Mouse (Mus musculus) T-helper 2 cell (primary cell): ENCODE results near the gene Rhbdd3.

Source experiments
- in situ Hi-C: fragments of 300-600 bp; cut with MboI, MseI; formaldehyde crosslinking; loops from one replicate; pipeline ENCODE4 v1.15.1; 2025; ENCODE audit warnings: high pct_unique_total_duplicates

Gene Rhbdd3

DNA sequence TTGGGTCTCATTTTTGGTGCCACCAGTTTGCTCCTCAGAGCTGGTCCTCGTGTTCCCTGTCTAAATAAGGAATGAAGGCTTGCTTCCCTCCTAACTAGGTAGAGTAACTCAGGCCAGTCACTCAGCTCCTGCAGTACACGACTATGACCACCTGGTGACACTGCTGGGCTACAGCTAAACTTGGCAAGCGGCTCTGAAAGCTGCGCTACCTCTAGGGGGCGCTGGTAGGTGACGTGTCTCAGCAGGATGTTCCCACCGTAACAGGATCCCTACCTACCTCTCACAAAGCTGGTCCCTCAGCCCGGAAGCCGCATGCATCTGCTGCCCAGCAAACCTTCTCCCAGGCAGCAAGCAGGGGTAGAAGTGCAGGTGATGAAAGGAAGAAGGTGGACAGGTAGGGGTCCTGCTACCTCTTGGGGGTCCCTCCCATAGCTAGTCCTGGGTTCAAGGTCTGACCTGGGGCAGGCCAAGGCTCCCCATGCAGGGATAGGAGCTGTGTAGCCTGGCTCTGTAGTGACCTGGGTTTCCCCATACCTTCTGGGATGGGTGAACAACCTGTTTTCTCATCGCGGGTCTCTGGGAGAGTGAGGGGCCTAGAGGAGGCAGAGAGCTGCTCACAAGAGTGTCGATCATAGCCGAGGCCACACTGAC, 16.3 kb downstream of the Rhbdd3 start:
- in situ Hi-C loops, result loop anchor here (5.0 kb wide), 1 partner anchor 37 kb away; the partner anchor contains the start of gene Emid1

DNA sequence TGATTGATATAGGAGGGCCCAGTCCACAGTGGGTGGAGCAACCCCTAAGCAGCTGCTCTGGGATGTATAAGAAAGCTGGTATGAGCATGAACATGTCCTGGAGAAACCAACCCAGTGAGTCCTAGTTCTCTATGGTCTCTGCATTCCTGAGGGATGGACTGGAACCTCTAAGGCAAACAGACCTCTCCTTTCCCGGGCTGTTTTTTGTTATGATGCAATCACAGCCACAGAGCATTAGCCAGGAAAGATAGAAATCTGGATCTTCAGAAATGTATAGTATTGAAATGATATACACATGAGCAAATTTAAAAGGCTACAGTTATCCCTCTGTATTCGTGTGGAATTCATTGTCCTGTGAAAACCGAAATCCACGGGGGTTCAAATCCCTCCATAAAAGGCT, 27.0 kb downstream of the Rhbdd3 start:
- in situ Hi-C loops, result loop anchor here (10.0 kb wide), 1 partner anchor 119 kb away; no protein-coding TSS in a partner anchor

DNA sequence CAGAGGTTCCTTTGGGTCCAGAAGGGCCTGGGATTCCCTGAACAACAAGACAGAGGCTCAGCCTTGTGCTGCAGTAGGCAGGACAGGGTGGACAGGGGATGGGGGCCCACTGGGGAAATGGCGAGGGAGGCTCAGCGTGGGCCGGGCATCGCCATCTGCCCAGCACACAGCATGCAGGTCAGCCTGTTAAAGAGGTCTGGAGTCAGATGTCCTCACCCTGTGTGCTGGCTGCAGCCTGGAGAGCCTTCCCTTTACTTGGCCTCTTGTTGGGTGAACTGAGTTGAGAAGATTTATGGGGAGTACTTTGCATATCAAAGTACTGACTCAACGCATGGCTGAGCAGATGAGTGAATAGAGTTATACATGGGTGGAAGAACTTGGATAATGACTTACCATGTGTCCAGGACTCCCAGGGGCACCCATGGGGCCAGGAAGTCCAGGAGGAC, 30.3 kb downstream of the Rhbdd3 start:
- in situ Hi-C loops, result loop anchor here (10.0 kb wide), 1 partner anchor 116 kb away; no protein-coding TSS in a partner anchor

- in situ Hi-C loops, result loop anchor here (5.0 kb wide), 1 partner anchor 92 kb away; no protein-coding TSS in a partner anchor
Observed at GRCm38 (mm10) chr11:5130111-5130665, 31.5 kb downstream of the Rhbdd3 start.

GRCm38 (mm10) chr11:5132751-5133150, 34.0 kb downstream of the Rhbdd3 start:
- in situ Hi-C loops, result loop anchor here (5.0 kb wide), 1 partner anchor 90 kb away; no protein-coding TSS in a partner anchor

DNA sequence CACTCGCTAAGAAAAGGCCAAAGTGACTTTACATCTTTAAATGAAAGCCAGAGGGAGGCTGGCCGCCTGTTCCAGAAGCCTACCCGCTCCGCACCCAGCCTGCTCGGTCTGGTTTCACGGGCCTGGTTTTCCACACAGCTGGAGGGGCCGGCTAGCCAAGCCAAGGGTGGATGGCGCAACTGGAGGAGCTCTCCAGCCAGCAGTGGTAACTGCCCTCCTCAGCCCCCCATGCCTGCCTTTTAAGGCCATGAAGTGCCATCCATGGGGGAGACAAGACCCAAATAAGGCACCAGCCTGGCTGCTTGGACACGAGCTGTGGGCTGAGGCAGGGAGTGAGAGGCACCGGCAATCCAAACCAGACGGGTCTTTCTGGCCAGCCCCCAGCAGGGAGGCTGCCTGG, 37.2 kb downstream of the Rhbdd3 start:
- in situ Hi-C loops, result no loop called here

DNA sequence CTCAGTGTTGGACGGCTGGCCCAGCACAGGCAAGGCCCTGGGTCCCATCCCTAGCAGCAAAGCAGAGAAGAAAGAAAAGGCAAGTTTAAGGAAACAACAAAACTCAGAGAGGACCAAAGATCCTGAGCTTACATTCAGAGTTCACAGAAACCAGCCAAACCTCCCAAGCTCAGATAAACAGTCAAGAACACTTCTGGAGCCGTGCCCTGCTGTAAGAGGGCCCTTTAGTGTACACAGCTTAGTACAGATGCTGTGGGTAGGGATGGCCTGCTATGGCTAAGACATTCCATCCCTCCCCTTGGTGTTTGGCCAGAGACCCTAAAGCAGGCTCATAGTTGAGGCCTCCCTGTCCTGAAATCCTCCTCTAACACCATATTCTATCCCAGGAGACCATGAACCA, 39.9 kb downstream of the Rhbdd3 start:
- in situ Hi-C loops, result no loop called here

GRCm38 (mm10) chr11:5139372-5139771, 40.6 kb downstream of the Rhbdd3 start:
- in situ Hi-C loops, result no loop called here

DNA sequence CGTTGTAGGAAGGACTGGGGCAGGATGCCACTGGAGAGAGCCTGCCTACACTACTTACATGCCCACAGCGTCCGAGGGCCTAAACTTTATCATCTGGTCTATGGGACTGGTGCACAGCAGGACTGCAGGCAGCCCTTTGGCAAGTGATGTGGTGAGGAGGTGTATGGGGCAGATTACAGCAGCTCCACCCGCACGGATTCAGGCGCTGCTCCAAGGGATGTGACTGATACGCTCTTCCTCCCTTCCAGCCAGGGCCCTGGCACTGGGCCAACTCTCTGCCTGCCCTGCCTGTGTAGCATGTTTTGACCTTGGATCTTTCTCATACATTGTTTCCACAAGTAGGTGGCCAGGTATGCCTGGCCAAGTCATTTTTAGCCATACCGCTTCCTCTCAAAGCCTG, 41.9 kb downstream of the Rhbdd3 start:
- in situ Hi-C loops, result no loop called here

- in situ Hi-C loops, result no loop called here
Observed at GRCm38 (mm10) chr11:5141252-5141651, 42.5 kb downstream of the Rhbdd3 start.

GRCm38 (mm10) chr11:5141965-5142364, 43.2 kb downstream of the Rhbdd3 start:
- in situ Hi-C loops, result no loop called here

GRCm38 (mm10) chr11:5145600-5145999, 46.9 kb downstream of the Rhbdd3 start:
- in situ Hi-C loops, result no loop called here

DNA sequence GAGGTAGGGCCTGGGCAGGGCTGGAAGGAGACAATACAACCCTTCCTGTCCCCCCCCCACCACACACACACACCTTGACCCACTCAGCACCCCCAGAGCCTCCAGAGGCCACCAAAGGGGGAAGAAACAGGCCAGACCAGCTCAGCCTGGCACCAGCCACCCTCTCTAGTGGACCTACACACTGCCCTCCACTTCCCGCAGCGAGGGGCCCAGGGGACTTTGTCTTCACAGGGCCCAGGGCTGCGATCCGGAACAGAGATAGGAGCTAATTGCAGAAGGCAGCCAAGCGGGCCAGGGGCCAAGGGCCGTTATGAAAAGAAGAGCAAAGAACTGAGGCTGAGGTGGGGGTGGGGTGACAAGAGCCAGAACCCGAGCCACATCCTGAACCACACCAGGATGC, 50.5 kb downstream of the Rhbdd3 start:
- in situ Hi-C loops, result no loop called here

GRCm38 (mm10) chr11:5149955-5150354, 51.2 kb downstream of the Rhbdd3 start:
- in situ Hi-C loops, result loop anchor here (5.0 kb wide), 1 partner anchor 33 kb away; no protein-coding TSS in a partner anchor

GRCm38 (mm10) chr11:5150416-5151246, 51.9 kb downstream of the Rhbdd3 start:
- in situ Hi-C loops, result loop anchor here (5.0 kb wide), 1 partner anchor 33 kb away; no protein-coding TSS in a partner anchor

DNA sequence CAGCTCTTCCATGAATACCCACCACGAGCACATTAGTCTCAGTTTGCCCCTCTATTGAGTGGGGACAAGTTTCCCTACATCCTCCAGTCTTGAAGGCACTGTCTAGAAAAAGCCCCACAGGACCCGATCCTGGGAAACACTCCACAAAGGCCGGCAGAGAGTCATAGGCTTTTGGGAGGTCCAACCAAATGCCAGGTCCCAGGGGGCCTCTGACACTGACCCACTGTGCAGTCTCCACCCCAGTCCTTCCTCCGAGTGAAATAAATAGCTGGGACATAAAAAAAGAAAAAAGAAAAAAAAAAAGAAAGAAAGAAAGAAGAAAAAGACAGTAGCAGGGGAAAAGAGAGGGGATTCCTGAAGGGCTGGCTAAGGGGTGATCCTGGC, 52.5 kb downstream of the Rhbdd3 start:
- in situ Hi-C loops, result loop anchor here (5.0 kb wide), 1 partner anchor 34 kb away; no protein-coding TSS in a partner anchor

GRCm38 (mm10) chr11:5151680-5152337, 53.1 kb downstream of the Rhbdd3 start, which contains the start of gene Emid1:
Gene Emid1, minus strand, starts transcription at chr11:5152257.
- in situ Hi-C loops, result loop anchor here (5.0 kb wide), 1 partner anchor 35 kb away; no protein-coding TSS in a partner anchor

DNA sequence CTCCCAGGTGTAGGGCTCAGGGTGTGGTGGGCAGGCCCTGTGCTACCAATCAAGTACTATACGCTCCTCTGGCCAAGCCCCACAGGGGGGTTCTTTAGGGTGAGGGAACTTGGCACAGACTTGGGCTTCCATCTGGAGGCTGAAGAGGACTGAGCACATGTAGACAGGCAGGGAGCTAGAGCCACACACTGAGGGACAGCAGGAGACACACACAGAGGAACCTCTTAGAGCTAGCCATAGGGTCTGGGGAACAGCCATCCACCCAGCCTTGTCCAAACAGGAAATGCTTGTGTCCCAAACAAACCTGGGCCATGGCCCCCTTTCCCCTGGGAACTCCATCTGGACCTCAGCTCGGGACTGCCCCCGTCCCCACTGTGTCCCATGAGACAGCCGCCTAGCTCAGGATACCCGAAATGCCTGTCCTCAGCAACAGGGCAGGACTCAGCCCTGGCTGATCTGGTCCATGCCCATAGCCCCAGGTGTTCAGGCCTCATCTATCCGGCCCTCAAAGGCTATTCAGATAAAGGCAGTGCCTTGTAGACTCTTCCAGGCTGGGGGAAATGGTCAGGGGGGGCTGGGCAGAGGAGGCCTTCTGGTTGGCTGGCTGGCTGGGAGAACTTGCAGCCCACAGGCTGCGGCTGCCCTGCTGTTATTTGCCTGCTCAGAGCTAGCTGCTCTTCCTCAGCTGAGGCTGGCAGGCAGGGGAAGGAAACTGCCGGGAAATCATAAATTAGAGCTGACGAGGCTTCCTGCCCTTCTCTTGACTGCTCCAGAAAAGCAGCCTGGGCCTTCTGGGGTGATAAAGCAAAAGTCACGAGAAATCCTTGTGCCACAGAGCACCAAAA, 56.5 kb downstream of the Rhbdd3 start:
- in situ Hi-C loops, result loop anchor here (5.0 kb wide), 1 partner anchor 38 kb away; no protein-coding TSS in a partner anchor
